Mouse (Mus musculus) ovary, postnatal 14 days (tissue): ENCODE measurements around the gene Nlrp6.
"Not testable (repeated sequence)": the region's sequence is repeated elsewhere in the genome, so short reads cannot be mapped to it uniquely, and the experiment has no call there.

Source experiments
- DNase-seq: peaks from one replicate; pipeline ENCODE4 v3.0.0; 2022; ENCODE audit warnings: low spot score

Gene Nlrp6

DNA sequence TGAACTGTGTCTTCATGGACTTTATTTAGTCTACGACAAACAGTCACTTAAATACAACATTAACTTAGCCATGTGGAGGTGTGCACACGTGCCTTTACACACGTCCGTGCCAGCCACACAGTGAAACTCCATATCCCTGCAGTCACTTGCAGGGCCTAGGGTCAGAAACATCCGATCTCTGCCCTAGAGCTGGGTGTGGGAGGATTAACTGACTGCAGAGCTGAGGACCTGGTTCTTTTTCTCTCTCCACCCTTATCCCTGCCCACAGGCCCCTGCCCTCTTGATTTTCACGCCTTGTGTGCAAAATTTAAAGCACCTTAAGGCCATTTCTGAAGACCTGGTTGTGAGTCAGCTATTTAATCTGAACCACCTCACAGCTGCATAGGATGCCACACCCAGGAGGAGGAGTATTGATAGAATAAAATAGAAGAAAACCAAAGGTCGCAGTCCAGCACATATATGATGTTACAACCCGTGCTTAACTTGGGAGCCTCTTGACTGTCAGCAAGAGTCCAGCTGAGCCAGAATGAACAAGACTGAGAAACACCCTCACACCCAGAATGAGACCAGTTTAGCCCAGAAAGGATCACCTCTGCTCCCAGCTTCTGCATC is at the start of gene Nlrp6:
Nlrp6 (plus strand) TSS at position 485 of the 612 bp plus-strand sequence.
- no peak for DNase-seq

DNA sequence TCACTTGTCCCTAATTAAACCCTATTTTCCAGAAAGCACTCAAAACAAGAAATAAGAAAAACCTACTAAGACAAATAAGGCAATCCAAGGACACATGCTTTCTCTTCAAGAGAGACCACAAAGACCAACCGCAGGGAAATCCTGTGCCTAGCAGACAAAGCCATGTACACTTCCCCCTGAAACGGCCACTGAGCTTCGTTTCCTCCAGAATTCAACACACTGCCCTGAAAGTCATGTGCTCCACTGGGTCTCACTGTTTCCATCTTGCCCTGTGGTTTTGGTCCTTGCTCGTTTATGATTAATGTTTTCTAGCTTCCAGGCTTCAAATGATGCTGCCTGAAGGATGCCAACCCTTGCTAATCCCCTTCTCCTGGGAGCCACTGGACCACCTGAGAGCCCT is 46.5 kb upstream of the Nlrp6 start:
- DNase-seq = no peak

DNA sequence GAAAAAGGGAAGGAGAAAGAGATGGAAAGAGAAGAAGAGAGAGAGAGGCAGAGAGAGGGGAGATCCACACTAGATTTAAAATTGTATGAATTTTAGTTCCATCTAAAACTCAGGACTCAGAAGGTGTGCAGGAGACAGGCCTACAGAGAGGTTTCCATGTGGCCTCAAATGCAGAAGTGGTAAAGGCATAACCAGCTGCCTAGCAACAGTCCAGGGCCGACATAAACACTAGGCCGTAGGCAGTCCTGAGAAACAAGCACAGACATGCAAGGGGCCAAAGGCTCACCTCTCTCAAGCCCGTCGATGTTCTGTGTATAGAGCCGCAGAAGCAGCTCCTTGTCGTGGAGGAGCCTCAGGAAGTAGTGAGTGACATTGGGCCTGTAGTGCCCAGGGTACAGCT is 43.3 kb upstream of the Nlrp6 start:
- no peak for DNase-seq

DNA sequence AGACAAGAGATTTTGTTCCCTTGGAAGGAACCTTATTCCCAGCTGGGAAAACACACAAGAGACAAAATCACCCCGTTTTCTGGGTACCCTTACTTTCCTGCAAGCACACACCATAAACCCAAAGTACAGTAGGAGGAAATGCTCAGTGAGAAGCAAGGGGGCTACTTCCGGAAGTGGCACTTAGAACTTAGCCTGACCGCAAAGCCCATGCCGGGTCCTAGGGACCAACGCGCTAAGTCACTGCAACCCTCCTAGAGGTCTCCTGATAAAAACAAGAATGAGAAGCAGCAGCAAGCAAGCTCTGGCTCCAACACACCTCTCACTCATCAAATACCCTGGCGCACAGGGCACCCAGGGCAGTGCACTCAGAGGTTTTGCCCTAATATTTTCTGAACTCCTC is 41.3 kb upstream of the Nlrp6 start:
- DNase-seq = no peak

DNA sequence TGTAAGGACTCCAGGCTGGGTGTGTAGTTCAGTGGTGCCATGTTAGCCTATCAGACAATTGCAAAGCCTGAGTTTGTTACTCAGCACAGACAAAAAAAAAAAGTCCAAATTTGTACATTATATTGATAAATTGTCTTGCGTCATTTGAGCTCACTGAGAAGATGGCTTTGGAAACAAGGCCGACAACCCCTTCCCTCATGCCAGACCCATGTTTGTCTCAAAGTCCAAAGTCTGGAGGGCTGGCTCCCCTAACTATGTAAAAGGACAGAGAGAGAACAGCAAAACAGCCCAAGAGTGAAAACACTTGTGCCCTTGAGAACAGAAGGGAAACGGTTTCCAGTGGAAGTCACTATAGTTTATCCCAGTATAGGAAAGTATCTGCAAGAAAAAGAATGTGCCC is 40.3 kb upstream of the Nlrp6 start:
- DNase-seq = no peak

- DNase-seq = no peak
These were observed 39.7 kb upstream of the Nlrp6 start for GRCm38 (mm10) chr7:140880865-140881515.

- DNase-seq = peak; percentile 92
These were observed 38.8 kb upstream of the Nlrp6 start, which contains the start of the genes Psmd13 and Sirt3 for GRCm38 (mm10) chr7:140881696-140882468. TSS of gene Psmd13 (plus strand) at chr7:140881968. TSS of gene Sirt3 (minus strand) at chr7:140882309.

GRCm38 (mm10) chr7:140882469-140882803 is 38.3 kb upstream of the Nlrp6 start:
- no peak for DNase-seq

GRCm38 (mm10) chr7:140890636-140891035 is 30.1 kb upstream of the Nlrp6 start:
- DNase-seq = not testable (repeated sequence)

DNA sequence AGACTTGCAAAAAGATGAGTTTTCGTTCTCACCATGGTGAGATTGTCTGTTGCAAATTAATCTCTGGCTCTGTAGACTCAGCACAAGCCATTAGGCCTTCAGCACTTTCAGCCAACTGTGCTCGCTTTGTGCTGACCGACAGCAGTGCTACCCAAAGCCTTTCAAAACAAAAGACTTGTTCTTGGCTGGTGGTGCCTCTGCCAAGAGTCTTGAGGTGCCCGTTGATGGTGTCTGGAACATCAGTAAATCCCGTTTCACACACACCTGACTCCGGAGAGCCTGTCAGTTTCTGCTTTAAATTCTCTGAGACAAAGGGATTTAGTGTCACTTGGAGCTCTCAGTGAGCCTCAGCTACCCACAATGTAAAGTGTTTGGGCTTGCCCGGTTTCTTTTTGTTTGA is 26.7 kb upstream of the Nlrp6 start:
- DNase-seq = no peak

DNA sequence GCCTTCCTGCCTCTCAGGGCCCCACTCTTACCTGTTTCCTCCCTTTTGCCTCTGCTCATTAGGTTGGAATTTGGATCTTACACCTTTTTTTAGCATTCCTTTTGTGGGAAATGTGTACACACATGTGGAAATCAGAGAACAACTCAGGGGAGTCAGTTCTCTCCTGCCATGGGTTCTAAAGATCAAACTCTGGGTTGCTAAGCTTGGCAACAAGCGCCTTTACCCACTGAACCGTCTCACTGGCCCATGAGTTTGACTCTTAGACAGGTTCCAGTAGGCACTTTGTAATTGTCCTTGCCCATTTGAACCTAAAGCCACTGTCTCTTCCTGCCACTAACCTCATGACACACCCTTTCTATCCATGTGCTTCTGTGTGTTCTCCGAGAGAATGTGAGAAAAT is 26.1 kb upstream of the Nlrp6 start:
- DNase-seq = no peak

- DNase-seq = no peak
These were observed 22.8 kb upstream of the Nlrp6 start for GRCm38 (mm10) chr7:140897863-140898262.

DNA sequence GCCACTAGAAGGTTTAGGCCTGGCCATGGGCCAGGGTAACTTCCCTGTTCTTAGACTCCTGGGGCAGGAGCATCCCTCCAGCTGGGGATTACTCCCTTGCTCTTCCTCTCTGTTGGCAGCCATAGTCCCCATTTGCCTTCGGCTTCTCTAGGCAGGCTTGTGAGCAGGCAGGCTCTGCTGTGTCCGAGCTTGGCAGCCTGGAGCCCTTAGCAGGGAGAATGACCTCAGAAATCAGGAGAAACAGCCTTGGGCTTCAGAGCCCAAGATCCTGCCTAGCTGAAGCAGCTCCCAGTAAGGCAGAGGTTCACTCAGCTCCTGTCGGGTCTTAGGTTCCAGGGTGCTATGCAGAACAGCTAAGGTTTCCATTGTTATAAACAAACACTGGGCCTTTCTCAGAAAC is 21.6 kb upstream of the Nlrp6 start:
- DNase-seq = no peak

DNA sequence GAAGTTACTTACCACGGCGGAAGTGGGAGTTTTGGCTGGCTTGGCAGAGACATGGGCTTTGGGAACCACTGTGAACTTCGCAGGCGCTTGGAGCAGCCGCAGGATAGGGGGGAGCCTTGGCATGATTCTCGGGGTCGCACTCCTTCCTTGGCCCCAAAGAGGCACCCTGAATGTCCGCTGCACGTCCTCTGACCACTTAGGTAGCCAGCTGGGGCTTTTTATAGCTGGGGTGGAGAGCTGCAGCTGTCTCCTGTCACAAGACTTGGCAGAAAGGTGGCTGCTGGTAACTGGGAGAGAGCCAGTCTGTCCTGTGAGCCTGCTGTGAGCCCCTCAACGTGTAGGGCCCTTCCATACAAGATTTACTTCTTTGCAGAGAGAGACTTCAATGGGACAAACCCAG is 20.5 kb upstream of the Nlrp6 start, which contains the start of gene Cox8b:
Cox8b (minus strand) TSS at position 227 of the 400 bp plus-strand sequence.
- DNase-seq = no peak

GRCm38 (mm10) chr7:140902036-140902875 is 18.4 kb upstream of the Nlrp6 start:
- no peak for DNase-seq

DNA sequence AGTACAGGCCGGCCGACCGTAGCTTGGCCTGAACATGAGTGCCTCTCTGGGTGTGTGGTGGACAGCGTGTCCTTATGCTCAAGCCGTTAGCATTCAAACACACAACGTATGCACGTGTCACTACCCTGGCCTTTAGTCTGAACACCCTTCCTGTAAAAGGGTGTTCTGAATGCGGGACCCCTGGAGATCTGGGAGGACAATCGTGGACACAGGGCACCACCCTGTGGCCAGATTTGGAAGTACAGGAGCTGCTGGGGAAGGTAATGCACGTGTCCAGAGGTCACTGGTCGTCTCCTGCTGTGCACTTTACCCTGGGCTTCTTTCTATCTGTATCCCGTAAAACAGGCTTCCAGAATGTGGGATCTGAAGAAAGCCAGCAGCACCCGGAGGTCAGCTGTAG is 17.5 kb upstream of the Nlrp6 start:
- peak; percentile 87 for DNase-seq

GRCm38 (mm10) chr7:140905642-140906081 is 15.0 kb upstream of the Nlrp6 start:
- no peak for DNase-seq

DNA sequence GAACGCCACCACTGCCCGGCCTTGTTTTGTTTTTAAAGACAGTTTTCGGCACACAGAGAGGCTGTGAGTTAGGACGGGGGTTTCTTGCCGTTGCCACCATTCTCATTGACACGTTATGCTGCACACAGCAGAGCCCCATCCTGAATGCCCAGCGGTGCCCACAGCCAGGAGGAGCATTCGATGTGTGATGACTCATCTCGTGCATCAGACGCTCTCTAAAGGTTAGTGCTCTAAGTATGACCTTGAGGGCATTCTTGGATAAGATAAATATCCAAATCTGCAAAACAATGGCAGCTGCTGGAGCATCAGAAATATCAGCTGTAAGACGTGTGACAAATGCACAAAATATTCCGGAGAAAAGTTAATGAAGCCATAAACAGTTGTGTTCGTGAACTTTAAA is 13.6 kb upstream of the Nlrp6 start:
- no peak for DNase-seq

GRCm38 (mm10) chr7:140907697-140908096 is 13.0 kb upstream of the Nlrp6 start:
- no peak for DNase-seq

- no peak for DNase-seq
These were observed 12.5 kb upstream of the Nlrp6 start for GRCm38 (mm10) chr7:140908181-140908580.

- peak; percentile 79 for DNase-seq
These were observed 12.0 kb upstream of the Nlrp6 start for GRCm38 (mm10) chr7:140908634-140909107.

GRCm38 (mm10) chr7:140912293-140912692 is 8.4 kb upstream of the Nlrp6 start:
- no peak for DNase-seq
